Mouse (Mus musculus) cerebellum, adult 11 months (tissue): ENCODE results near the gene Tdrd3.

Experiments
- DNase-seq: peaks from one replicate; pipeline ENCODE4 v3.0.0; 2022

Tdrd3 gene

DNA sequence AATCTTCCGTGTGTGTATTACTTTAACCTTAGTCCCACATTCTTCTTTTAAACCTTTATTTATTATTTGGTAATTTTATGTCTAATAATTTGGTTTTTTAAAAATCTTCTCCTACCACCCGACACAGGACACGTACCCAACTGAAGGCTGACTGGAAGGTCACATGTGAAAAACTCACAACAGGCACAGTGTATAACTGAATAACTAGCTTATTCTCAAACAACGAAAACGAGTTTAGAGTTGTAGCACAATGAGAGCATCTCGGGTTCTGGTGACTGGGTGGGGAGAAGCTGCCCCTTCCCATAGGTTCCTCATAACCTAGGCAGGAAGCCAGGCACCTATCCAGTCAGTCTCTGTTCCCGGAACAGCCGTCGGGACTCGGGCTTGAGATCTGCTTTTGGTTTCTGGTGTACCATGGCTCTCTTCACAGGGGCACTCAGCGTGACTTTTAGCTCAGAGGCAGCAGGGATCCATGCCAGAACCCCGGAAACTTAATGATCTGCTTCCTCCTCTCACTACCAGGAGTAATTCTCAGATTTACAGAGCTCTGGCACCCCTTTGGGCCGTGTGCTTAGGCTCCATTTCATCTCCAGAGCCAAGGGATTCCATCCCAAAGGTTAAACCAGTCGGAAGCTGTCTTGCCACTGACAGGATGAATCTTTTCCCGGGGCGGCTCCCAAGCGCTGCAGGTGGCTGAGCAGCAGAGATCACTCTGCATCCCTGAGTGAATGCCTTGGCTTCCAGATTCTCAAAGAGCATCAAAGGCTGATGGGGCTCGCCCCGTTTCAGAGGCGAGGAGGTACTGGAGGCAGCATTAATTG, 151.4 kb downstream of the Tdrd3 start:
- DNase-seq: no peak

DNA sequence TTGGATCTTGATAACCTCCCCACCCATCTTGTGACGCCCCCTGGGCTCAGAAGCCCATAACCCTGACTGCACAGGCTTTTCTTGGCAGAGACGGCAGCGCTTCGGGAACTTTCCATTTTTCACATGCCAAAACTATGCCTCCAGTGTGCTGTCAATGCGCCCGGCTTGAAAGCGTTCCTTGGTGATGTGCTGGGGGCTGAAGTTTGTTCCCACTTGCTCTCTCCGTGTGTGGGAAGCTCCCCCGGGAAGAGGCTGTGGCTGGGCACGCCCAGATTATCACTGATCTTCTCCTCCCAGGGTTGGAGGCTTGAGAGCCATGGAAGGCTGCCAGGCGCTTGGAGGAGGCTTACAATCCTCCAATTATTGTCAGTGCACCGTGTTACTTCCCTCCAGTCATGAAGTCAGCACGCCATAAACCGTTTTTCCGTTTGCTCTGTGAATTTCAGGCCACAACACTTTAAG, 152.0 kb downstream of the Tdrd3 start:
- peak; percentile 8 for DNase-seq

DNA sequence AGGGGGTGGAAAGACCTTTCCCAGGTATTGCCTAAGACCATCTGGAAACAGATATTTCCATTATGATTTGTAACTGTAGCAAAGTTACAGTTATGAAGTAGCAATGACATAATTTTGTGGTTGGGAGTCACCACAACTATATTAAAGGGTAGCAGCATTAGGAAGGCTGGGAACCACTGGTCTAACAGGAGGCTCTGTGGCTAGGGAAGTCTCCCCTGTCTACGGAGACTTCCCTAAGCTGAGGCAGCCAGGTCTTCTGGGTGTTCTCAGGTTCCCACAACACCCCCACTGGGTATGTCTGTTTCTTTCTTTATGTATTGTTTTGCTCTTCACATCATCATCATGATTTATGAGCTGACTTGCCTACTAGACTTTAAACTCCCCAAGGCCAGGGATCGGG, 153.0 kb downstream of the Tdrd3 start:
- no peak for DNase-seq

GRCm38 (mm10) chr14:87572453-87572852, 156.0 kb downstream of the Tdrd3 start:
- no peak for DNase-seq

GRCm38 (mm10) chr14:87582610-87583009, 166.2 kb downstream of the Tdrd3 start:
- DNase-seq: no peak
